In genomic region chr5:114372565-114372964, GRCm38 (mm10) we compare ENCODE assay signal across 9 mouse cellular contexts. TPM values are rescaled to one million over a fixed set of nuclear protein-coding genes. Genes with fewer than 3 reads are reported as not detected.
DNase-seq lines count a peak whose midpoint lies in the region; ATAC-seq lines count a peak whose summit lies in the region.
"Had no signal": no experiment of that assay in that cellular context is flagged by ENCODE, and none has a peak within 500 bp of the region (broad histone marks: within the 10 kb centered on the region; RNA-seq: fewer than 3 reads in every experiment).

No protein-coding gene starts in this region.

- no peaks in the 10 kb centered on the region for H3K9me3 ChIP-seq in kidney, embryonic 14.5 days (ENCODE audit: control insufficient read depth, low read length)
- H3K9me3 ChIP-seq in intestine, embryonic 14.5 days (ENCODE audit: control insufficient read depth, low read length): no peaks in the 10 kb centered on the region
- H3K9me3 ChIP-seq: forebrain, embryonic 13.5 days had no signal

- H3K4me1 ChIP-seq in kidney, embryonic 14.5 days (ENCODE audit: control insufficient read depth, insufficient read depth, low read length): peaks cover 49% of the 10 kb centered on the region
- H3K4me1 ChIP-seq in intestine, embryonic 14.5 days (replicated peaks; ENCODE audit: control insufficient read depth, insufficient read depth, low read length): peaks cover 71% of the 10 kb centered on the region

- peak overlapping the region; percentile 37; the same call in 1 of the 2 replicates for H3K9ac ChIP-seq in kidney, embryonic 14.5 days (ENCODE audit: low read depth, low read length)
- H3K9ac ChIP-seq in intestine, embryonic 14.5 days (ENCODE audit: low read length): no peak overlapping the region

- no peak for ATAC-seq in kidney, embryonic 14.5 days (ENCODE audit: low FRiP score, low TSS enrichment)
- peak; percentile 34; the same call in 1 of the 2 replicates for ATAC-seq in intestine, embryonic 14.5 days (replicated peaks; ENCODE audit: low FRiP score, low TSS enrichment, low read depth)
- ATAC-seq: forebrain, embryonic 13.5 days had no signal

- H3K4me2 ChIP-seq in kidney, embryonic 14.5 days (replicated peaks; ENCODE audit: low read depth, low read length): no peak overlapping the region; the same call in 1 of the 2 replicates
- peak overlapping the region; percentile 16; the same call in 1 of the 2 replicates for H3K4me2 ChIP-seq in intestine, embryonic 14.5 days (ENCODE audit: low read length)
- H3K4me2 ChIP-seq: forebrain, embryonic 13.5 days had no signal

- no peaks in the 10 kb centered on the region for H3K27me3 ChIP-seq in kidney, embryonic 14.5 days (ENCODE audit: control insufficient read depth, insufficient read depth, low read length)
- no peaks in the 10 kb centered on the region for H3K27me3 ChIP-seq in intestine, embryonic 14.5 days (replicated peaks; ENCODE audit: control insufficient read depth, insufficient read depth, low read length)
- H3K27me3 ChIP-seq: forebrain, embryonic 13.5 days had no signal

- 58% methylated on average over 11 of the region's 11 CpGs for WGBS in kidney, embryonic 14.5 days
- 31% methylated on average over 11 of the region's 11 CpGs for WGBS in intestine, embryonic 14.5 days

- H3K4me3 ChIP-seq in kidney, embryonic 14.5 days (ENCODE audit: low read length): no peak overlapping the region
- no peak overlapping the region for H3K4me3 ChIP-seq in intestine, embryonic 14.5 days (ENCODE audit: low read depth, low read length)
- H3K4me3 ChIP-seq: forebrain, embryonic 13.5 days had no signal

- H3K27ac ChIP-seq in kidney, embryonic 14.5 days (ENCODE audit: low read depth, low read length): peak overlapping the region; percentile 87; the same call in 1 of the 2 replicates
- H3K27ac ChIP-seq in intestine, embryonic 14.5 days (ENCODE audit: low read depth): peak overlapping the region; percentile 93

- no peak for DNase-seq in kidney, adult 11 months
- DNase-seq in ZHBTc4 (ENCODE audit: low read depth, low spot score): peak; percentile 85
- DNase-seq in intestine, embryonic 14.5 days (ENCODE audit: low spot score): peak; percentile 61
- DNase-seq in lung, postnatal 4 days: peak; percentile 45 to 71
- DNase-seq in frontal cortex, adult 2 months (ENCODE audit: extremely low spot score in 1 of 2, low spot score in 1 of 2): no peak
- DNase-seq in spleen, adult 18-20 months: no peak
- no peak for DNase-seq in left cerebral cortex, adult 8-10 months (ENCODE audit: low spot score in 2 of 2)

- peaks cover 62% of the 10 kb centered on the region for H3K36me3 ChIP-seq in kidney, embryonic 14.5 days (ENCODE audit: control insufficient read depth, insufficient read depth, low read length)
- peaks cover 70% of the 10 kb centered on the region for H3K36me3 ChIP-seq in intestine, embryonic 14.5 days (ENCODE audit: control insufficient read depth, insufficient read depth, low read length)

RNA-seq across cellular contexts. Expression of gene Kctd10, which starts 7.7 kb away (rescaled TPM):
- polyA plus RNA-seq in kidney, embryonic 14.5 days (2014; fragmentation: Nextera tagmentation; extraction: Ambion mirVana): 50.7 and 86.2 TPM in 2 replicates
- polyA plus RNA-seq in intestine, embryonic 14.5 days (2014; fragmentation: Nextera tagmentation; extraction: Ambion mirVana): 116 and 131 TPM in 2 replicates
- polyA plus RNA-seq in frontal cortex, adult 2 months (2012; rRNA removed): 56.8 and 57.4 TPM in 2 replicates
- 10 to 100 TPM; 53.3 to 58.4 (median 56.9) TPM for total RNA-seq in left cerebral cortex, adult 8-10 months (2022)

RNA-seq across cellular contexts. Expression of gene Ube3b, which starts 7.8 kb away (rescaled TPM):
- 30.5 and 55.2 TPM in 2 replicates for polyA plus RNA-seq in kidney, embryonic 14.5 days (2014; fragmentation: Nextera tagmentation; extraction: Ambion mirVana)
- polyA plus RNA-seq in intestine, embryonic 14.5 days (2014; fragmentation: Nextera tagmentation; extraction: Ambion mirVana): 49.0 and 51.8 TPM in 2 replicates
- 80.8 and 85.5 TPM in 2 replicates for polyA plus RNA-seq in frontal cortex, adult 2 months (2012; rRNA removed)
- 10 to 100 TPM; 82.5 to 88.8 (median 85.0) TPM for total RNA-seq in left cerebral cortex, adult 8-10 months (2022)

Comparison
In these comparisons a context has a peak if more than half of its experiments do, and no peak if none do; other contexts are left out.
1. DNase-seq: peak in ZHBTc4 (single experiment), intestine, embryonic 14.5 days (single experiment) and lung, postnatal 4 days (2 of 2); none in kidney, adult 11 months (single experiment), frontal cortex, adult 2 months (0 of 2), spleen, adult 18-20 months (0 of 2) and left cerebral cortex, adult 8-10 months (0 of 2).